Mouse (Mus musculus) lung, embryonic 15.5 days (tissue): Measurements from ENCODE around the gene Ugt2b36. TPM values are rescaled to one million over a fixed set of nuclear protein-coding genes. Genes with fewer than 3 reads are reported as not detected.
"Not testable (repeated sequence)": the region's sequence is repeated elsewhere in the genome, so short reads cannot be mapped to it uniquely, and the experiment has no call there.

Experiments used
- ATAC-seq: fragments of 200-750 bp; cut with Nextera tagmentation; 2 replicates; pipeline ENCODE4 v1.8.0; 2017; ENCODE audit warnings: moderate number of reproducible peaks, borderline replicate concordance; ENCODE audit not compliant: low FRiP score, low TSS enrichment; ENCODE audit errors: extremely low read depth
- H3K27ac ChIP-seq: fragments of 300-500 bp; sonication (generic); 2 replicates; pipeline ENCODE4 v1.5.1; 2015; ENCODE audit warnings: moderate library complexity, mild to moderate bottlenecking, inconsistent platforms
- H3K27me3 ChIP-seq: fragments of 300-500 bp; sonication (generic); 2 replicates; pipeline ENCODE4 v1.6.1; 2015; ENCODE audit warnings: inconsistent platforms
- H3K36me3 ChIP-seq: fragments of 300-500 bp; sonication (generic); 2 replicates; pipeline ENCODE4 v1.6.1; 2015; ENCODE audit warnings: inconsistent platforms
- H3K4me1 ChIP-seq: fragments of 300-500 bp; sonication (generic); 2 replicates; pipeline ENCODE4 v1.6.1; 2015; ENCODE audit warnings: inconsistent platforms
- H3K4me2 ChIP-seq: fragments of 300-500 bp; sonication (generic); 2 replicates; pipeline ENCODE4 v1.6.1; 2015; ENCODE audit warnings: inconsistent platforms, mild to moderate bottlenecking, moderate library complexity
- H3K4me3 ChIP-seq: fragments of 300-500 bp; sonication (generic); 2 replicates; pipeline ENCODE4 v1.5.1; 2015; ENCODE audit warnings: mild to moderate bottlenecking, inconsistent platforms
- H3K9ac ChIP-seq: fragments of 300-500 bp; sonication (generic); 2 replicates; pipeline ENCODE4 v1.6.1; 2015; ENCODE audit warnings: inconsistent platforms
- H3K9me3 ChIP-seq: fragments of 300-500 bp; sonication (generic); 2 replicates; pipeline ENCODE4 v1.6.1; 2016; ENCODE audit warnings: inconsistent platforms
- WGBS: fragments of 180-500 bp; shearing (Covaris S2); methylation state at CpG from one replicate; pipeline ENCODE4 v1.1.7; 2015; 5-methylcytosine and 5-hydroxymethylcytosine counted together
- polyA plus RNA-seq: library from polyadenylated mRNA; unstranded; fragments of >200 nt; fragmentation: Nextera tagmentation; extraction: Ambion mirVana; gene quantifications from 2 replicates; pipeline ENCODE4 v1.2.1, GENCODE M21; 2015

Ugt2b36 gene
- 0.24 TPM in 1 of 2 replicates, not detected in the other for polyA plus RNA-seq

GRCm38 (mm10) chr5:87092346-87093027, at the start of gene Ugt2b36:
Gene Ugt2b36 (minus strand): TSS chr5:87092555.
- no peak within 1 kb of the TSS for H3K27ac ChIP-seq
- ATAC-seq: no peak
- H3K4me2 ChIP-seq: no peak within 1 kb of the TSS
- no peaks in the 10 kb centered on the region for H3K27me3 ChIP-seq
- 32% methylated on average over 1 of the region's 1 CpGs for WGBS
- no peak within 1 kb of the TSS for H3K4me3 ChIP-seq
- H3K4me1 ChIP-seq: no peaks in the 10 kb centered on the region
- H3K36me3 ChIP-seq: no peaks in the 10 kb centered on the region
- no peaks in the 10 kb centered on the region for H3K9me3 ChIP-seq
- no peak within 1 kb of the TSS for H3K9ac ChIP-seq

- H3K27me3 ChIP-seq, H3K27ac ChIP-seq, H3K9ac ChIP-seq, H3K36me3 ChIP-seq, H3K4me3 ChIP-seq, H3K4me1 ChIP-seq, H3K9me3 ChIP-seq, H3K4me2 ChIP-seq, ATAC-seq: not testable (repeated sequence)
- WGBS: 83% methylated on average over 2 of the region's 2 CpGs
These were observed 47.8 kb upstream of the Ugt2b36 start, which contains the start of gene Ugt2b5 for GRCm38 (mm10) chr5:87140196-87140595. Gene Ugt2b5 (minus strand): TSS chr5:87140318.

GRCm38 (mm10) chr5:87103697-87104096, 11.3 kb upstream of the Ugt2b36 start:
- H3K4me1 ChIP-seq, H3K4me2 ChIP-seq, H3K4me3 ChIP-seq, ATAC-seq, H3K27me3 ChIP-seq, H3K9me3 ChIP-seq, H3K27ac ChIP-seq, H3K36me3 ChIP-seq, H3K9ac ChIP-seq: not testable (repeated sequence)
- 70% methylated on average over 1 of the region's 1 CpGs for WGBS

- Histone ChIP-seq H3K27me3 (no peaks in the 10 kb centered on the region), H3K9me3 (no peaks in the 10 kb centered on the region), H3K4me1 (no peaks in the 10 kb centered on the region), H3K27ac (no peak overlapping the region), H3K36me3 (no peaks in the 10 kb centered on the region), H3K4me2 (no peak overlapping the region), H3K4me3 (no peak overlapping the region), H3K9ac (no peak overlapping the region)
- ATAC-seq: no peak
These were observed 1.2 kb downstream of the Ugt2b36 start for GRCm38 (mm10) chr5:87091111-87091510.

GRCm38 (mm10) chr5:87089264-87089663, 3.1 kb downstream of the Ugt2b36 start:
- H3K36me3 ChIP-seq: no peaks in the 10 kb centered on the region
- no peak for ATAC-seq
- H3K9me3 ChIP-seq: no peaks in the 10 kb centered on the region
- no peak overlapping the region for H3K4me2 ChIP-seq
- no peaks in the 10 kb centered on the region for H3K27me3 ChIP-seq
- no peak overlapping the region for H3K27ac ChIP-seq
- no peak overlapping the region for H3K9ac ChIP-seq
- no peak overlapping the region for H3K4me3 ChIP-seq
- H3K4me1 ChIP-seq: no peaks in the 10 kb centered on the region

- no peak overlapping the region for H3K4me2 ChIP-seq
These were observed 6.1 kb downstream of the Ugt2b36 start for GRCm38 (mm10) chr5:87086269-87086668.

GRCm38 (mm10) chr5:87030624-87031023, 61.7 kb downstream of the Ugt2b36 start:
- Histone ChIP-seq H3K36me3 (no peaks in the 10 kb centered on the region), H3K27me3 (no peaks in the 10 kb centered on the region), H3K4me3 (no peak overlapping the region), H3K4me1 (no peaks in the 10 kb centered on the region), H3K9me3 (no peaks in the 10 kb centered on the region), H3K27ac (no peak overlapping the region), H3K9ac (no peak overlapping the region), H3K4me2 (no peak overlapping the region)
- WGBS: 88% methylated on average over 1 of the region's 1 CpGs
- ATAC-seq: no peak

More at GRCm38 (mm10) chr5:87086269-87086668, 6.1 kb downstream of the Ugt2b36 start:
- Histone ChIP-seq H3K9ac (no peak overlapping the region), H3K4me1 (no peaks in the 10 kb centered on the region), H3K9me3 (no peaks in the 10 kb centered on the region), H3K27ac (no peak overlapping the region), H3K4me3 (no peak overlapping the region), H3K27me3 (no peaks in the 10 kb centered on the region), H3K36me3 (no peaks in the 10 kb centered on the region)
- ATAC-seq: no peak
- 58% methylated on average over 3 of the region's 3 CpGs for WGBS

GRCm38 (mm10) chr5:87027359-87027758, 65.0 kb downstream of the Ugt2b36 start:
- Histone ChIP-seq H3K4me1 (no peaks in the 10 kb centered on the region), H3K4me3 (no peak overlapping the region), H3K9me3 (no peaks in the 10 kb centered on the region), H3K4me2 (no peak overlapping the region), H3K9ac (no peak overlapping the region), H3K27me3 (no peaks in the 10 kb centered on the region), H3K36me3 (no peaks in the 10 kb centered on the region), H3K27ac (no peak overlapping the region)
- ATAC-seq: no peak
- WGBS: 67% methylated on average over 3 of the region's 3 CpGs

Other genes starting within 250 kb of the Ugt2b36 start
- gene Ugt2b34, start 185.6 kb downstream of the Ugt2b36 start, polyA plus RNA-seq: 0.20 and 0.39 TPM in 2 replicates
- gene Ugt2b1, start 166.0 kb downstream of the Ugt2b36 start, polyA plus RNA-seq: not detected in 2 replicates
- not detected in 2 replicates for gene Ugt2b35, start 91.7 kb downstream of the Ugt2b36 start, polyA plus RNA-seq
- 0.28 TPM in 1 of 2 replicates, not detected in the other for gene Ugt2b5, start 47.8 kb upstream of the Ugt2b36 start, polyA plus RNA-seq
- 0.12 TPM in 1 of 2 replicates, not detected in the other for gene Ugt2b37, start 162.2 kb upstream of the Ugt2b36 start, polyA plus RNA-seq
- gene Ugt2a3, start 244.6 kb upstream of the Ugt2b36 start, polyA plus RNA-seq: not detected in 2 replicates